Mouse (Mus musculus) heart, postnatal 0 days (tissue): ENCODE data around the gene 1810046K07Rik.

Experiments
- CTCF ChIP-seq: IDR thresholded peaks from 2 replicates; pipeline ENCODE4 v1.5.1; 2016; ENCODE audit warnings: antibody characterized with exemption, control low read depth, low read depth
- EP300 ChIP-seq: IDR thresholded peaks from 2 replicates; pipeline ENCODE4 v1.6.1; 2016; ENCODE audit warnings: antibody characterized with exemption, low read depth

DNA sequence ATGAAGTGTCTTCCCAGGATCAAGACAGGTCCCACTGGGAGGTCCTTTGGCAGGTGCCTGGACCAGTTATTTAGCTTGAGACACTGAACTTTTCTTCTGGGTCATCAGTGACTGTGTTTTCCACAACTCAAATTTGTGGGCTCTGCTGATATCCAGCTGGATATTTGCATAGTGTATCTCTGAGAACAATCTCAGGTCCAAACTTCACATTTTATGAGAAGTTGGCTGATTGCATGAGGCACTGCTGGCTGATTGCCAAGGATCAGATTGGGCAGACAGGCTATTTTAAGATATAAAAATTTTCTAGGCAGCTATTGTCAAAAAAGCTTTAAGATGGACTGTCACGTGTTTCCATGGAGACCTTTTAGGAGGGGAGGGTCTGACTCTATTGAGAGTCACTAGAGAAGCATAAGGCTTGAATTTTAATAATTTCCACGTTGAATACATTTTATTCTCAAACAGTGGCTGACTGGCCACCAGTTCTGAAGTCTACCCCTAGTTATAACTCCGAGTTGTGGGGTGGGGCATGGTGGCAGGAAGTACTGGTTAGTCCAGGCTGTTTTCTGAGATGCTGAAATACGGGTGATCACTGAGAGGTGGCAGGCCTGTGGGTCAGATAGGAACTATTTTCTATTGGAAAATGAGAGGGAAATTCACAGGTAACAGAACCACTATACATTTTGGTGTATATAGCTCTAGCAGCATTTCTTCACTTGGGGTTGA lies 71.8 kb downstream of the 1810046K07Rik start:
- TF ChIP-seq CTCF (no peak), EP300 (no peak)
